Mouse (Mus musculus): ENCODE results near the gene Mgme1. TPM values are rescaled to one million over a fixed set of nuclear protein-coding genes. Genes with fewer than 3 reads are reported as not detected.

Mgme1 gene
- polyA plus RNA-seq, 2 experiments: 11.4 to 17.2 TPM

- no peak overlapping the region for H3K4me2 ChIP-seq (replicated peaks; ENCODE audit: low read depth, low read length, severe bottlenecking)
- ATAC-seq (ENCODE audit: low FRiP score, low read depth) (no peak), DNase-seq (ENCODE audit: low spot score) (no peak)
- no peaks in the 10 kb centered on the region for H3K27me3 ChIP-seq (ENCODE audit: control insufficient read depth, insufficient read depth, low read length)
- H3K27ac ChIP-seq (replicated peaks; ENCODE audit: low read depth, low read length): no peak overlapping the region
- H3K36me3 ChIP-seq (ENCODE audit: control insufficient read depth, insufficient read depth, low read length): peaks cover 29% of the 10 kb centered on the region
- no peak for TF ChIP-seq POLR2A (IDR thresholded peaks at IDR 0.05; ENCODE audit: borderline replicate concordance, extremely low read depth, insufficient read depth, insufficient read length)
- 93% methylated on average over 3 of the region's 3 CpGs for WGBS
- H3K9me3 ChIP-seq (ENCODE audit: control insufficient read depth, low read length): no peaks in the 10 kb centered on the region
- no peak overlapping the region for H3K9ac ChIP-seq (ENCODE audit: low read depth, low read length, severe bottlenecking)
- H3K4me3 ChIP-seq (replicated peaks; ENCODE audit: low read length): no peak overlapping the region
- H3K4me1 ChIP-seq (ENCODE audit: control insufficient read depth, insufficient read depth, low read length): peaks cover 2% of the 10 kb centered on the region; the same call in 1 of the 2 replicates
These were observed 6.4 kb downstream of the Mgme1 start for GRCm38 (mm10) chr2:144276885-144277284.

GRCm38 (mm10) chr2:144279742-144280141, 9.3 kb downstream of the Mgme1 start:
- no peaks in the 10 kb centered on the region for H3K9me3 ChIP-seq (ENCODE audit: control insufficient read depth, low read length)
- H3K27me3 ChIP-seq (ENCODE audit: control insufficient read depth, insufficient read depth, low read length): no peaks in the 10 kb centered on the region
- peaks cover 29% of the 10 kb centered on the region for H3K36me3 ChIP-seq (ENCODE audit: control insufficient read depth, insufficient read depth, low read length)
- DNase-seq (ENCODE audit: low spot score) (no peak), ATAC-seq (ENCODE audit: low FRiP score, low read depth) (no peak)
- 88% methylated on average over 5 of the region's 5 CpGs for WGBS
- TF ChIP-seq POLR2A (IDR thresholded peaks at IDR 0.05; ENCODE audit: borderline replicate concordance, extremely low read depth, insufficient read depth, insufficient read length): no peak
- no peak overlapping the region for H3K9ac ChIP-seq (ENCODE audit: low read depth, low read length, severe bottlenecking)
- H3K4me2 ChIP-seq (replicated peaks; ENCODE audit: low read depth, low read length, severe bottlenecking): no peak overlapping the region
- no peak overlapping the region for H3K4me3 ChIP-seq (replicated peaks; ENCODE audit: low read length)
- H3K27ac ChIP-seq (replicated peaks; ENCODE audit: low read depth, low read length): no peak overlapping the region
- no peaks in the 10 kb centered on the region; the same call in 1 of the 2 replicates for H3K4me1 ChIP-seq (ENCODE audit: control insufficient read depth, insufficient read depth, low read length)

GRCm38 (mm10) chr2:144280568-144280967, 10.1 kb downstream of the Mgme1 start:
- ATAC-seq (ENCODE audit: low FRiP score, low read depth) (no peak), DNase-seq (ENCODE audit: low spot score) (no peak)
- H3K27me3 ChIP-seq (ENCODE audit: control insufficient read depth, insufficient read depth, low read length): no peaks in the 10 kb centered on the region
- H3K9ac ChIP-seq (ENCODE audit: low read depth, low read length, severe bottlenecking): no peak overlapping the region
- peaks cover 29% of the 10 kb centered on the region for H3K36me3 ChIP-seq (ENCODE audit: control insufficient read depth, insufficient read depth, low read length)
- no peak overlapping the region for H3K4me3 ChIP-seq (replicated peaks; ENCODE audit: low read length)
- WGBS: 74% methylated on average over 3 of the region's 3 CpGs
- no peaks in the 10 kb centered on the region for H3K9me3 ChIP-seq (ENCODE audit: control insufficient read depth, low read length)
- no peak overlapping the region for H3K4me2 ChIP-seq (replicated peaks; ENCODE audit: low read depth, low read length, severe bottlenecking)
- no peaks in the 10 kb centered on the region for H3K4me1 ChIP-seq (ENCODE audit: control insufficient read depth, insufficient read depth, low read length)
- TF ChIP-seq POLR2A (IDR thresholded peaks at IDR 0.05; ENCODE audit: borderline replicate concordance, extremely low read depth, insufficient read depth, insufficient read length): no peak
- no peak overlapping the region for H3K27ac ChIP-seq (replicated peaks; ENCODE audit: low read depth, low read length)

GRCm38 (mm10) chr2:144281417-144281816, 11.0 kb downstream of the Mgme1 start:
- no peak overlapping the region for H3K4me2 ChIP-seq (replicated peaks; ENCODE audit: low read depth, low read length, severe bottlenecking)
- peaks cover 28% of the 10 kb centered on the region for H3K36me3 ChIP-seq (ENCODE audit: control insufficient read depth, insufficient read depth, low read length)
- no peaks in the 10 kb centered on the region for H3K9me3 ChIP-seq (ENCODE audit: control insufficient read depth, low read length)
- no peaks in the 10 kb centered on the region for H3K4me1 ChIP-seq (ENCODE audit: control insufficient read depth, insufficient read depth, low read length)
- ATAC-seq (ENCODE audit: low FRiP score, low read depth) (no peak), DNase-seq (ENCODE audit: low spot score) (no peak)
- H3K27me3 ChIP-seq (ENCODE audit: control insufficient read depth, insufficient read depth, low read length): no peaks in the 10 kb centered on the region
- H3K9ac ChIP-seq (ENCODE audit: low read depth, low read length, severe bottlenecking): no peak overlapping the region
- WGBS: 51% methylated on average over 3 of the region's 3 CpGs
- no peak overlapping the region for H3K27ac ChIP-seq (replicated peaks; ENCODE audit: low read depth, low read length)
- H3K4me3 ChIP-seq (replicated peaks; ENCODE audit: low read length): no peak overlapping the region
- no peak for TF ChIP-seq POLR2A (IDR thresholded peaks at IDR 0.05; ENCODE audit: borderline replicate concordance, extremely low read depth, insufficient read depth, insufficient read length)

- no peak for ATAC-seq (ENCODE audit: low FRiP score, low read depth)
- WGBS: 85% methylated on average over 7 of the region's 7 CpGs
- no peaks in the 10 kb centered on the region for H3K36me3 ChIP-seq (ENCODE audit: control insufficient read depth, insufficient read depth, low read length)
- no peak overlapping the region for H3K4me2 ChIP-seq (replicated peaks; ENCODE audit: low read depth, low read length, severe bottlenecking)
- H3K9me3 ChIP-seq (ENCODE audit: control insufficient read depth, low read length): no peaks in the 10 kb centered on the region
- H3K4me1 ChIP-seq (ENCODE audit: control insufficient read depth, insufficient read depth, low read length): no peaks in the 10 kb centered on the region
- no peaks in the 10 kb centered on the region for H3K27me3 ChIP-seq (ENCODE audit: control insufficient read depth, insufficient read depth, low read length)
- no peak overlapping the region for H3K27ac ChIP-seq (replicated peaks; ENCODE audit: low read depth, low read length)
- DNase-seq (ENCODE audit: low spot score): no peak
- H3K4me3 ChIP-seq (replicated peaks; ENCODE audit: low read length): no peak overlapping the region
- H3K9ac ChIP-seq (ENCODE audit: low read depth, low read length, severe bottlenecking): no peak overlapping the region
- no peak for TF ChIP-seq POLR2A (IDR thresholded peaks at IDR 0.05; ENCODE audit: borderline replicate concordance, extremely low read depth, insufficient read depth, insufficient read length)
These were observed 19.9 kb downstream of the Mgme1 start for GRCm38 (mm10) chr2:144290321-144290720.
